Mouse (Mus musculus) spleen, postnatal 14 days (tissue): Measurements from ENCODE around the gene Vmn1r88.

Source experiments
- DNase-seq, 2 experiments: peaks; one replicate each; pipeline ENCODE4 v3.0.0; 2021 to 2022; ENCODE audit warnings: low spot score in 2 of 2

Gene Vmn1r88

DNA sequence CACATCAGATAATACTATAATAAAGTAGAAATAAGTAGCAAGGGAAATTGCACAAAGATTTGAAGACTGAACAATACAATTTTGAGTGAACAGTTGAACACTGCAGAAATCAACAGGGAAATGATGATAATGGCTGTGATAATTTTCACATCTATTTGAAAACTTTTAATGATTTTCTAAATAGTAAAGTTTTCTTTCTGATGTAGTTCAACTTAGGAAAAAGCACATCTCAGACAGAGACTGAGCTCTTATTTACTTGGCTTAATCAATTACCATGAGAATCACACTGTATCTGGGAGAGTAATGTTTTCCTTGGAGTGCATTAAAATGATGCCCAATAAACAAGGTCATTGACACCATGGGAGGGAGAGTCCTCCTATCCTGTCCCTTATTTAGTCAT lies at the start of gene Vmn1r88:
Vmn1r88 (plus strand) TSS at position 301 of the 400 bp plus-strand sequence.
- no peak for DNase-seq

DNA sequence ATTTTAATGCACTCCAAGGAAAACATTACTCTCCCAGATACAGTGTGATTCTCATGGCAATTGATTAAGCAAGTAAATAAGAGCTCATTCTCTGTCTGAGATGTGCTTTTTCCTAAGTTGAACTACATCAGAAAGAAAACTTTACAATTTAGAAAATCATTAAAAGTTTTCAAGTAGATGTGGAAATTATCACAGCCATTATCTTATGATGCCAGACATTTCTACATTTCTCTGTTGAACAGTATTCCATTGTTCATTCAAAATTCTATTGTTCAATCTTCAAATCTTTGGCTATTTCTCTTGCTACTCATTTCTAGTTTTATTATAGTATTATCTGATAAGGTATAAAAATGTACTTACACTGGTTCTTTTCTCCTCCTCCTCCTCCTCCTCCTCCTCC lies 39.6 kb upstream of the Vmn1r88 start, which contains the start of gene Vmn1r86:
Vmn1r86 (minus strand) TSS at position 101 of the 400 bp plus-strand sequence.
- no peak for DNase-seq

DNA sequence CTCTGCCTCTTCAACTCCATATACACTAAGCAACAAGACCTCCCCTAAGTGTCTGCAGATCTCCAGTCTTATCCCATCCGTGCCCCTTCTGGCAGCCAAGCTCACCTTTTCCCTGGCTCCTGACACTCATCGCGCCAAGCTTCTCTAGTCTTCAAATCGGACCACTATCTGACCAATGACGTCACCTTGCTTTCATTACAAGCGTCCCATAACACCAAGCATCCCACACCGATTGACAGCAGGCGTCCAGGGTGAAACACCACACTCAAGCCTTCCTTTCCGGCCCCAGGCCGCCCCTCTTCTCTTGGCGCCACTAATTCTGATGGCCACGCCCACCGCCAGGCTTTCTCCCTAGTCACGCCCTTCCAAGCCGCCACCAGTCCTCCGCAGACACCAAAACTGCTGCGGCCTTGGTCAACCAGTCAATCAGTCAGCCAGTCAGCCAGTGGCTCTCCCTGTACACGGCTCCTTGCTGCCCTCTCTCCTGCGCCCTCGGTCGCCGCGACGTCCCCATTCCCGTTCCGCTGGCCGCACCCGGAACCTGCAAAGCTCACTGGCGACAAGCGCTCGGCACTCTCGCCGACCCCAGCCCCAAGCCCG lies 35.7 kb upstream of the Vmn1r88 start:
- DNase-seq = peak in 1 of 2 experiments; percentile 2

DNA sequence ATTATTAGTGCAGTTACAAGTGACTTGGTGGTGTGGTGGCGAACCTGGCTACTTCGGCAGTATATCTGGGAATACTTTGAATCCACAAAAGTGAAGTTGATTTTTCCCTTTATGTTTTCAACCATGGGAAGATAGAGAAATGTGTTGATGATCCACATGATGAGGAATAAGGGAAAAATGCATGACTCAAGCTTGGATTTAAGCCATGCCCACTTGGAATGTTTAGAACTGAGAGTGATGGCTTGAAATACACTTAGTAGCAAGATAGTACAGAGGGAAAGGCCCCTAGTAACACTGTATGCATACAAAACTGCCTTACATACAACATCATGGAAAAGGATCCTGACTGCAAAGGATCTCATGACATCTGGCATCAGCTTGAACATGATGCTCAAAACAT lies 27.5 kb upstream of the Vmn1r88 start:
- DNase-seq = no peak

DNA sequence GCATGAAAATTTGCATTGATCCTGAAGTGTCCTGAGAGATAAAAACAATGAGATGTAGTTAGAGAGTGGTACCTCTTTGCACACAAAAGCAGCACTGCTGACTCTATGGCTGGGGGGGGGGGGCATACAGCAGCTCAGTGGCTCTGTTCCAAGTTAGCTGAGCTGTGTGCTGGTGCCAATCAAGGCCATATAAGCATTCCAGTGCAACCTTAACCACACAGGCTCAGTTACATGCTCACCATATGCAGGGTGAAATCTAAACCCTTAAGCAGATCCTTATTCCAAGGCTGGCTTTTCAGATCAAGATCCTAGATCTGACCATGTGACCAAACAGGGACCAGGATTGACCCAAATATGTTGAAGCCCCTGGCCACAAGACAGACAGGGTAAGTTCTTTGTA lies 22.0 kb upstream of the Vmn1r88 start:
- no peak for DNase-seq

DNA sequence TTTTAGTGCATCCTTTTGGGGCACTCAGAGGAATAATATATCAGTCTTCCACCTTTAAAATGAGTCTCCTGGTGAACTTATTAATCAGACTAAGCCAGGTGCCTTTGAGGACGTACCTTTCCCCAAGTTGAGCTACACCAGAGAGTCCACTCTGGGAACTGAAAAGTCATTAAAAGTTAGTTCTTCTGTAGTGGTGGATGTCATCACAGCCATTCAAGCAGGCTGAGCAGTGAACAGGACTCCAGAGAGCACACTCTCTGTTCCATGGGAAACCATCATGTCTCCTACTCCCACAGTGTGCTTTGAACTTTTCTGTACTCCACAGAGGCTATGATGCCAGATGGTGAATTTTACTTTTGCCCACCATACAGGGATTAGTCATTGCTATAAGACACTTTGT lies 19.3 kb upstream of the Vmn1r88 start, which contains the start of gene Vmn1r87:
Vmn1r87 (minus strand) TSS at position 101 of the 400 bp plus-strand sequence.
- DNase-seq = no peak

DNA sequence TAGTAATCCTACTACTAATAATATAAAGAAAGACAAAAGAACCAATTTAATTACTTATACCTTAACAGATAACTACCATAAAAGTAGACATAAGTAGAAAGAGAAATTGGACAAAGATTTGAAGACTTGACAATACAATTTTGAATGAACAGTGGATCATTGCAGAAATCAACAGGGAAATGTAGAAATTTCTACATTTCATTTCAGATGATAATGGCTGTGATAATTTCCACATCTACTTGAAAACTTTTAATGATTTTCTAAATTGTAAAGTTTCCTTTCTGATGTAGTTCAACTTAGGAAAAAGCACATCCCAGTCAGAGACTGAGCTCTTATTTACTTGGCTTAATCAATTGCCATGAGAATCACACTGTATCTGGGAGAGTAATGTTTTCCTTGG lies 53.4 kb downstream of the Vmn1r88 start, which contains the start of gene Vmn1r89:
Vmn1r89 (plus strand) TSS at position 301 of the 400 bp plus-strand sequence.
- no peak for DNase-seq
